In the genomic region with DNA sequence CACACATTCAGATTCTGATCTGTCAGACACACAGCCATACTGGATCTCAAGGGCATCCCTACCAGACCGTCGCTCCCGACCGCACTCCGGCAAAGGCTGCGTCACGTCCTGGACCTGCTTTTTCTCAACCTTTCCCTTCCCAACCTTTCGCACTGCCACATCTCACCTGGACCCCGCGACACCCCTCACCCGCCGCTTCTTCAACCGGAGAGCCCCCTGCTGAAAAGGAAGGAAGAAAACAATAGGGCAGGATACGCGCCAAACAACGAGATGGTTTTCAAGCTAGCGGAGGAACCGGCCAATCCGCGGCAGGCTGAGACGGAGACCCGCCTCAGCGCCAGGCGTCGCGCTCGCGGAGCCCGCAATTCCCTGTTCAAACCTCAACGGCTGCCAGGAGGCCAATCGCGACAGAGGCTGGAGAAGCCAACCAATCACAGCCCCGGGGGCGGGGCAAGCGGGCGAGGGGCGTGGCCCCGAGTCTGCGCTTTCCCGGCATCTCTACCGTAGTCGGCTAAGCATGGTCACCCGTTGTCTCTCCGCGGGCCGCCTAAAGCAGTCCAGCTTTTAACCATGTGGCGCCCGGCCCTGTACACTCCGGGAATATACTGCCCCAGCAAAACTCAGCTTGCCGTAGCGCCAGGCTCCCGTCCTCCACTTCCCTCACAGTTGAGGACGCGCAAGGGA, we compare ENCODE assay signal across 8 mouse cellular contexts. TPM values are rescaled to one million over a fixed set of nuclear protein-coding genes. Genes with fewer than 3 reads are reported as not detected.
DNase-seq lines count a peak whose midpoint lies in the region; ATAC-seq and TF ChIP-seq lines count a peak whose summit lies in the region.

Gene Ncapd2 (minus strand): TSS at position 370 of the 684 bp plus-strand sequence.
Gene Mrpl51 (plus strand): TSS at position 470 of the 684 bp plus-strand sequence.

- H3K4me1 ChIP-seq in bone marrow macrophage, adult 2 months (ENCODE audit: control insufficient read depth, insufficient read depth, low read length): peaks cover 5% of the 10 kb centered on the region
- H3K4me1 ChIP-seq in embryonic fibroblast, embryonic 13.5 days (ENCODE audit: control insufficient read depth, insufficient read depth, low read length): no peaks in the 10 kb centered on the region
- H3K4me1 ChIP-seq in kidney, embryonic 14.5 days (ENCODE audit: control insufficient read depth, insufficient read depth, low read length): peaks cover 6% of the 10 kb centered on the region; the same call in 1 of the 2 replicates
- peaks cover 11% of the 10 kb centered on the region for H3K4me1 ChIP-seq in limb, embryonic 15.5 days

- peak; percentile 99 for DNase-seq in A20 (ENCODE audit: low read depth, low spot score)
- DNase-seq in heart, adult 9 months (ENCODE audit: low spot score in 2 of 2): peak; percentile 96
- DNase-seq in monocyte, adult 2 months (ENCODE audit: low read depth in 1 of 2, low spot score in 2 of 2): peak; percentile 89
- DNase-seq in spleen, postnatal 36 days (ENCODE audit: low spot score in 2 of 2): peak; percentile 95 to 97

- H3K36me3 ChIP-seq in kidney, embryonic 14.5 days (ENCODE audit: control insufficient read depth, insufficient read depth, low read length): peaks cover 52% of the 10 kb centered on the region
- peaks cover 51% of the 10 kb centered on the region for H3K36me3 ChIP-seq in limb, embryonic 15.5 days

- H3K4me2 ChIP-seq in kidney, embryonic 14.5 days (replicated peaks; ENCODE audit: low read depth, low read length): peak within 1 kb of the TSS; percentile 63
- peak within 1 kb of the TSS; percentile 67 for H3K4me2 ChIP-seq in limb, embryonic 15.5 days

- peak within 1 kb of the TSS; percentile 96 for H3K27ac ChIP-seq in bone marrow macrophage, adult 2 months (ENCODE audit: insufficient read depth, low read depth, low read length)
- H3K27ac ChIP-seq in embryonic fibroblast, embryonic 13.5 days (ENCODE audit: insufficient read depth, low read length): peak within 1 kb of the TSS; percentile 98
- peak within 1 kb of the TSS; percentile 100 for H3K27ac ChIP-seq in kidney, embryonic 14.5 days (ENCODE audit: low read depth, low read length)
- H3K27ac ChIP-seq in limb, embryonic 15.5 days: peak within 1 kb of the TSS; percentile 99

- no peak for TF ChIP-seq CTCF in bone marrow macrophage, adult 2 months (IDR thresholded peaks at IDR 0.05; ENCODE audit: low read depth, low read length)
- TF ChIP-seq CTCF in embryonic fibroblast, embryonic 13.5 days (IDR thresholded peaks at IDR 0.05; ENCODE audit: borderline replicate concordance, insufficient read depth, low read length): no peak

- peak within 1 kb of the TSS; percentile 94 for H3K4me3 ChIP-seq in bone marrow macrophage, adult 2 months (ENCODE audit: insufficient read depth, low read length)
- peak within 1 kb of the TSS; percentile 84 for H3K4me3 ChIP-seq in embryonic fibroblast, embryonic 13.5 days (ENCODE audit: insufficient read depth, low read length)
- H3K4me3 ChIP-seq in kidney, embryonic 14.5 days (ENCODE audit: low read length): peak within 1 kb of the TSS; percentile 79
- peak within 1 kb of the TSS; percentile 74 for H3K4me3 ChIP-seq in limb, embryonic 15.5 days

- 0 out of 2 replicates have a peak, but pooled peaks have one; percentile 50 for TF ChIP-seq POLR2A in bone marrow macrophage, adult 2 months (IDR thresholded peaks at IDR 0.05; ENCODE audit: borderline replicate concordance, low read depth, low read length)
- TF ChIP-seq POLR2A in embryonic fibroblast, embryonic 13.5 days (IDR thresholded peaks at IDR 0.05; ENCODE audit: low read depth, low read length): no peak; the same call in 1 of the 2 replicates

- H3K9me3 ChIP-seq in kidney, embryonic 14.5 days (ENCODE audit: control insufficient read depth, low read length): no peaks in the 10 kb centered on the region
- H3K9me3 ChIP-seq in limb, embryonic 15.5 days: no peaks in the 10 kb centered on the region

- H3K9ac ChIP-seq in kidney, embryonic 14.5 days (ENCODE audit: low read depth, low read length): peak within 1 kb of the TSS; percentile 81
- H3K9ac ChIP-seq in limb, embryonic 15.5 days: peak within 1 kb of the TSS; percentile 63

- peak; percentile 96 for ATAC-seq in kidney, embryonic 14.5 days (ENCODE audit: low FRiP score, low TSS enrichment)
- peak; percentile 96 for ATAC-seq in limb, embryonic 15.5 days (ENCODE audit: insufficient number of reproducible peaks, low FRiP score, low TSS enrichment, low read depth)

- WGBS in kidney, embryonic 14.5 days: under 1% methylated on average over 54 of the region's 54 CpGs
- under 1% methylated on average over 54 of the region's 54 CpGs for WGBS in limb, embryonic 15.5 days

- no peaks in the 10 kb centered on the region for H3K27me3 ChIP-seq in kidney, embryonic 14.5 days (ENCODE audit: control insufficient read depth, insufficient read depth, low read length)
- H3K27me3 ChIP-seq in limb, embryonic 15.5 days: no peaks in the 10 kb centered on the region

RNA-seq across cellular contexts. Expression of gene Ncapd2, which starts in this region (rescaled TPM):
- 83.1 and 85.5 TPM in 2 replicates for polyA plus RNA-seq in bone marrow macrophage, adult 2 months (2012; ENCODE audit: insufficient read depth, insufficient read length, missing spikeins)
- 75.8 and 137 TPM in 2 replicates for polyA plus RNA-seq in embryonic fibroblast, embryonic 13.5 days (2011; ENCODE audit: insufficient read length, low read depth, missing spikeins)
- 99.6 and 150 TPM in 2 replicates for polyA plus RNA-seq in kidney, embryonic 14.5 days (2014; fragmentation: Nextera tagmentation; extraction: Ambion mirVana)
- polyA plus RNA-seq in limb, embryonic 15.5 days (2015; fragmentation: Nextera tagmentation; extraction: Ambion mirVana): 86.4 and 87.0 TPM in 2 replicates

RNA-seq across cellular contexts. Expression of gene Mrpl51, which starts in this region (rescaled TPM):
- 68.6 and 82.0 TPM in 2 replicates for polyA plus RNA-seq in bone marrow macrophage, adult 2 months (2012; ENCODE audit: insufficient read depth, insufficient read length, missing spikeins)
- 76.2 and 76.9 TPM in 2 replicates for polyA plus RNA-seq in embryonic fibroblast, embryonic 13.5 days (2011; ENCODE audit: insufficient read length, low read depth, missing spikeins)
- 203 and 238 TPM in 2 replicates for polyA plus RNA-seq in kidney, embryonic 14.5 days (2014; fragmentation: Nextera tagmentation; extraction: Ambion mirVana)
- polyA plus RNA-seq in limb, embryonic 15.5 days (2015; fragmentation: Nextera tagmentation; extraction: Ambion mirVana): 210 and 220 TPM in 2 replicates

Comparison
In these comparisons a context has a peak if more than half of its experiments do, and no peak if none do; other contexts are left out.
1. Peak in every context shown above with its lines: DNase-seq, ATAC-seq, H3K4me3 ChIP-seq and H3K27ac ChIP-seq.